Mouse (Mus musculus) frontal cortex, adult (tissue): ENCODE data around the gene Higd1c.
A peak's percentile ranks its signal among the peaks of the same experiment; 100 is the strongest.
"Not testable (repeated sequence)": the region's sequence is repeated elsewhere in the genome, so short reads cannot be mapped to it uniquely, and the experiment has no call there.

Source experiments
- ATAC-seq: cut with Nextera tagmentation; 2 replicates; pipeline ENCODE4 v1.9.2; 2017; ENCODE audit warnings: mild to moderate bottlenecking, moderate library complexity, mixed read lengths; ENCODE audit not compliant: low TSS enrichment

Higd1c gene

DNA sequence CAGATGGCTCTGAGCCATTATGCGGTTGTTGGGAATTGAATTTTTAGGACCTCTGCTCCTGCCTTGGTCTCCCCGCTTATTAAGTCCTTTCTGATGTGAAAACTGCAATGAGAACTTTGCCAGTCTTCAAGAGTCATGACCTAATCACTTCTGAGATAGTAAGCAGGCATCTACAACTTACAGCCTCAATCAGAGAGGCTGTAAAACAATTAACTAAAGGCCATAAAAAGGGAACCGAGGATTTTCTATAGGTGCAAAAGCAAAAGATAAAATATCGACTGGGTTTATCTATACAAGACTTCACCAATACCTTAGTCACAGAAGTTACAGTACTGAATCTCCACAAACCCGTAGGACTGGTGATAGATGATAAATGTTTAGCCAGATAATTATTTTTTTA lies 8.5 kb upstream of the Higd1c start:
- ATAC-seq, result no peak

DNA sequence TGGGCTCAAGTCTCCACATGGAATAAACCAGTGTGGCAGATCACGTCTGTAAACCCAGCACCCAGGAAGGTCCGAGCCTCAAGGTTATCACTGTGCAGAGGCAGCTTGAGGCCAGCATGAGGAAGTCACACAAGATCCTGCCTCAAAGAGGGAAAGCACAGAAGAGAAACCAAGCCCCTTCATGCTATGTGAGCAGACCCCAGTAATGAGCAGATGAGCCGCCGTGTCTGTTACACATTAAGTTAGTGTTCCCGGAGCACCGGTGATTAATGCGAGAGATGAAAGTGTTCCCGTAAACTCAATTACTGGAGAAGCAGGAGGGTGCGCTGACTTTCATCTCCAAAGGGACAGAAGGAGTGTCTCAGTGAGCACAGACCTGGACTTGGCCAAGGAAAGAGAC lies 1.6 kb downstream of the Higd1c start:
- ATAC-seq, result not testable (repeated sequence)

DNA sequence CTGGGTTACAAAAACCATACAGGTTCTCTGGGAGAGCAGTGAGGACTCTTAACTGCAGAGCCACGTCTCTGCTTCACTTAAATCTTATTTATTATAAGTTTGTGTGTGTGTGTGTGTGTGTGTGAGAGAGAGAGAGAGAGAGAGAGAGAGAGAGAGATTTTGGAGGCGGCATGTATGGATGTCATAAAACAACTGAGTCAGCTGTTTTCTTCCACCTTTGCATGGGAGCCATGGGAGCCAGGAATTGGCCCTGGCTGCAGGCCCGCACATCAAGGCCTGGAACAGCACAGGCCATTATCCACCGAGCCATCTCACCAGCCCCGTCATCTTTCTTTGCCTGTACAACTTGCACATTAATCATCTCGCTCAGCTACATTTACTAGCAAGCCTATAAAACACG lies 2.8 kb downstream of the Higd1c start:
- ATAC-seq, result no peak

DNA sequence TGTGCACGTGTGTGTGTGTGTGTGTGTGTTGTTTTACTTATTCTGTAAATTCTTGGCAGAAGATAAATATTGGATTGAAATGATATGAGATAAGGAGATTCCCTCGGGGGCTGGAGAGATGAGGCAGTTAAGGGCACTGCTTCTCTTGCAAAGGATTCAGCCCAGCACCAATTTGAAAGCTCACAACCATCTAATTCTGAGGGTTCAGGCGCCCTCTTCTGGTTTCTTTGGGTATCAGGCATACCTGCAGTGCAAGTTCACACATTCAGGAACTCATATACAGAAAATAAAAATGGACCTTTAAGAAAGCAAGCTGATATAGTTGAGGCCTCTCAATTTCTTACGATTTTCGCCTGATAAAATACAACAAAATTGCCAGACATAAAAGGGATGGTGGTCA lies 10.7 kb downstream of the Higd1c start:
- ATAC-seq, result peak; percentile 65

DNA sequence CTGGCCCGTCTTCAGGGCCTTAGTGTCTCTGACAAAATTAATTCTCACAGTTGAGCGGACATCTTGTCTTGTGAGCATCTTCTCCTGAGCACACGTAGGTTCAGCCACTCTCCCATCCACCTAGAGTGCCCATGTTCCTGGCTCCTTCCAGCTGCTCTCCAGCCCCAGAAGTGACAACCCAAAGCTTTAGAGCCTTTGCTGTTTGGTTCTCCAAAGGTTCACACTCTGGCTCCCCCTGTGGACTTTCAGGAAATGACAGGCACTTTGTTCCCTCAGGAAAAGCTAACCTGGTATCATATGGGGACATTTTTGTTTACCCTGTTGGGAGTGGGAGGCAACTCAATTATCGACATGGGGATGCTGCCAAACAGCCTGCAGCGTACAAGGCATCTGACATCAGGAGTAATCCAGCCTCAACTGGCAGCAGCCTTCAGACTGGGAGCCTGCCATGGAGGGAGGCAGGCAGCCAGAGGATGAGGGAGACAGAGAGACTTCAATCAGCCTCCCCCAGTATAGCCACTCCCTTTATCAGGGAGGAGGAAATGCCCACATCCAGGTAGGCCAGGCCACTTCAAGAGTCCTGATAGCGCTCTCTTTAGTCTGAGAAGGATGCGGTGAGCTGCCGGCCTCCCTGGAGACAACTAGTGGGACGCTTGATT lies 13.6 kb downstream of the Higd1c start:
- ATAC-seq, result peak; percentile 73; the same call in 1 of the 2 replicates

DNA sequence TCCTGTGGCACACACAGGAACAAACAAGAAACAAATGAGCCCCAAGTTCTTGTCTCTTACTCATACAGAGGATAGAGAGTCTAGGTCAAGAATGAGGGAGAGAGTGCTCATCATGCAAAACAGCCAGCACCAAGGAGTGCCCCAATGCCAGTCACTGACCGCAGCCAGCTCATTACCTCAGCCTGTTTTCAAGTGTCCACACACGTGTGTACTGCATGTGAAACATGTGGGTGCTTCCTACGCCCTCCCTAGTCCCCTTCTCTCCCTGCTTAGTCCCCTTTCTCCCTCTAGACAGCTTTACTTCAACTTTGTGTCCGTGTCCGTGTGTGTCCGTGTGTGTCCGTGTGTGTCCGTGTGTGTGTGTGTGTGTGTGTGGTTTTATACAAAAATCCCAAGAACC lies 15.3 kb downstream of the Higd1c start:
- no peak for ATAC-seq

DNA sequence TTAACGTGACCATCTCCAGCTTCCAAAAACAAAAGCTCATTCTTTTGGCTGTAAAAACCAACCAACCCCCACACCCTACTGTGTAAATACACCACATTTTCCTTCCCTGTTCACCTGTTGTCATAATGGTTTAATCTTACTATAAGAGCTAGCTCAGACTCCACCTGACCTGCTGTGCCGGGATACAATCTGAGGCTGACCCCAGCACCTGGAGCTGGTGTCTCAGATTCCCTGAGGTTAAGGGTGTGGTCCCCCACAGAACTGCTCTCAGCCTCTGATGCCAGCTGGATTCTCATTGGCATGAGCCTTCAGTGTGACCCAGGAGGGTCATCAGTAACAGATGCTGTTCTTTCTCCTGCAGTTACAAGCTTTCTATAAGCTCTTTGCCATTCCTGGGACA lies 15.8 kb downstream of the Higd1c start:
- ATAC-seq, result no peak

DNA sequence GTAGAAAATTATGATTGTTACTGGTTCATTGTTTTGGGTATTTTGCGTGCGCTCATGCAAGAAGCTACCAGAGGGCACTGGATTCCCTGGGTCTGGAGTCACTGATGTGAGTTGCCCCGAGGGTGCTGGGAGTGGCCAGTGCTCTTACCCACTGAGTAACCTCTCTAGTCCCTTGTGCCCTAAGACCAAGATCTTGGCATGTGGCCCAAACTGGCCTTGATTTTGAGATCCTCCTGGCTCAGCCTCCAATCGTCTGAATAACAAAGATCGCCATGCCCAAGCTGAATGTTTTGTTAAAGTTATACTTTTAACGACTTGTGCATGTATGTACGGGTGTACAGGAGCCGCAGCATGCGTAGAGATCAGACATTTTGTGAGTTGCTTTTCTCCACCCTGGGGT lies 21.4 kb downstream of the Higd1c start:
- ATAC-seq, result no peak

DNA sequence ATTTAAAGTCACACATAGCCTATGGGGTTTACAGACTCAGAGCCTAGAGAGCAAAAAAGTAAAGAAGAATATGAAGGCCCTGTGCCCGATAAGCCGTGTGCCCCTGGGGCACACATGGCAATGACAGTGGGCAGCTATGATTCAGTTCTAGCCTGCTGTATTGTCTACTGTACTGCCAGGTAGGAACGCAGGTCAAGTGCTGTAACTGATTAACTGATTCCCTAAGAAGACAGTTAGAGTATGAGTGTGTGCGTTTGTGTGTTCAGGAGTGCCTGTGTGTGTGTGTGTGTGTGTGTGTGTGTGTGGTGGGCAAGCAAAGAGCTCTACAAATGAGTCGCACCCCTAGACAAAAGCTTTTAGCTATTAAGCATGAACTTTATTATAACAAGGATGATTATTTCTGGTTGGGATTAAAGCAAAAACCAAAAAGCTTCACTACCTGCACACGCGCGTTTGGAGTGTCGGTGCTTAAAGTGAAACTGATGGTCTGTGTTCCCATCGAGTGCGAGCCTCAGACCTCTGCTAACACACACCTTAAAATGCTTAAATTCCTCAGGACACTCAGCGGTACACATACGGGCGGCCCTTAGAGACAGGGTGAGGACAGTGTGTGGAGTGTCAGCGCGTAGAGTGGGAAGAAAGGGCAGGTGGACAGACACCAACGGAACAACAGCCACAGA lies 23.3 kb downstream of the Higd1c start:
- no peak for ATAC-seq

DNA sequence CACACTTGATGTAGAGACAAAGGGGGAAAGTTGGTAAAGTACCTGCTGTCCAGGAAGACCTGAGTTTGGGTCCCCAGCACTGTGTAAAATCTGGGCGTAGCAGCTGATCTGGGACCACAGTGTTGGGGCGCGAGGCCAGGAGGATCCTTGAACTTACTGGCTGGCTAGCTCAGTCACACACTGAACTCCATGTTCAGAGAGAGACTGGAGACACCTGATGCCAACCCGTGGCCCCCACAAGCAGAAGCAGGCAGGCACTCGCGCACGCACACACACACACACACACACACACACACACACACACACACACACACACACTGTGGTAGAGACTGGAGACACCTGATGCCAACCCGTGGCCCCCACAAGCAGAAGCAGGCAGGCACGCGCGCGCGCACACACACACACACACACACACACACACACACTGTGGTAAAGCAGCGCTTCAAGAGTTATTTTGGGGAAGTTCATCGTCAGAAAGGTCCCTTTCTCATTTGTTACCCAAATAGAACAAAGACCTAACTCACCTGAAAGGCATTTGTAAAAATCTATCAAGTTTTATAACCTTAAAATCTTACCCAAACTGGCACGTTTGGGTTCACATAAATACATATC lies 24.0 kb downstream of the Higd1c start:
- no peak for ATAC-seq

DNA sequence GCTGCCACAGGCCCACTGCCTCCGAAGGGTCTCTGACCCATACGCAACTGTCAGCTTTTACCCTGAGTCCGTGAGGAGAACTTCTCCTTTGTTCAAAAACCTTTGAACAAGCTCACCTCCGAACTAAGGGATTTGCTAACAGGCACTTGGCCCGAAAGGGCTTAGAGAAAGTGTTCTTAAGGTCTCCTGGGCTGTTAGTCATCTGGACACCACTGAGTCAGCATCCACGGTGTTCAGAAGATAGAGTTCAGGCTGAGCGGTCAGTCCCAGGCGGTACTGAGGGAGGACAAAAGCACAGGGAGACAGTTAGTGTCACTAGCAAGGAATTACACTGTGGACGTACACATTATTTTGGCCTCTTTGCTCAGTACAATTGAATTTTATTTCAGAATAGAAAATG lies 24.5 kb downstream of the Higd1c start:
- ATAC-seq, result no peak

DNA sequence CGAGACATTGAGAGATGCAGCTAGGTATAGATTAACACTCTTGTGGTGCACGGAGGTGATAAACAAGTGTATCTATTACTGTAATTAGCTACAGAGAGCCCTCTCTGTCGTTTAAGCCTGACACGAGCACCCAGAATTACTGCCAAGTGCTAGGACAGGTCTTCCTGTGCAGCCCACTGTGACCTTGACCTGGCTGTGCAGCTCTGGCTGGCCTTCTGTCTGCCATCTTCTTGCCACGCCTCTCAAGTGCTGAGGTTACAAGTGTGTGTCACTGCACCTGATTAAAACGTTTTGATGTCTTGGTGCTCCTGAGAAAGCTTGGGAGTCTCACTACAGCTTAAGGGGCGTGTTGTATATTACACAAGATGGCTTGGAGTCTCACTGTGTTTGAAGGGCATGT lies 26.7 kb downstream of the Higd1c start:
- ATAC-seq, result no peak

DNA sequence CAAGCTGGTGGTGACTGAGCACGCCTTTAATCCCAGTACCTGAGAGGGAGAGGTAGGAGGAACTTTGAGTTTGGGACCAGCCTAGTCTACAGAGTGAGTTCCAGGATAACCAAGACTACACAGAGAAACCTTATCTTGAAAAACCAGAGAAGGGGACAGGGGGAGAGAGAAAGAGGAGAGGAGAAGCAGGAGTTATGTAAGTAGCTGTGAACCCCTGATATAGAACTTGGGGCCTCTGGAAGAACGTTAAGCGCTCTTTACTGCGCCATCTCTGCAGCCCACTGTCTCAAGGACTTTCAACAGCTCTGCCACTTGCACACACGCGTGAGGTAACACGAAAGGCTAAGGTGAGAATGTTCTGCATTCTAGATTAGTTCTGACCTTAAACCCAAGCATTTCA lies 27.3 kb downstream of the Higd1c start:
- ATAC-seq, result no peak

DNA sequence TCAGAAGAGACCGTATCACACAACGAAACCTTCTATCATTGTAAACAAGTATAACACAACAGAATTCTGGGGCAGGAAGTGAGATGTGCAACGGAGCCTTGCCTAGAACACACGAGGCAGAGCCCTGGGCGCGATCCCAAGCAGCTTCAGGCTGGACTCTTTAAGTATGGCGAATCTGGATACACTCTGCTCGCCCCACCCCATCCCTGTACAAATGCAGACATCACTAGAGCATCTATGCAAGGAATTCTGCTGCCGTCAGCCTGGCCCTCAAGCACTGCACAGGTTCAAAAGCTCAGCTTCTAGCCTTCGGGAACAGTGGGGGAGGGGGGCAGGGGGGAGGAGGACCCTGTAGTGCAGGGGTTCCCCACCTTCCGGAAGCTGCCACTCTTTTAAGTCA lies 28.7 kb downstream of the Higd1c start:
- ATAC-seq, result no peak

DNA sequence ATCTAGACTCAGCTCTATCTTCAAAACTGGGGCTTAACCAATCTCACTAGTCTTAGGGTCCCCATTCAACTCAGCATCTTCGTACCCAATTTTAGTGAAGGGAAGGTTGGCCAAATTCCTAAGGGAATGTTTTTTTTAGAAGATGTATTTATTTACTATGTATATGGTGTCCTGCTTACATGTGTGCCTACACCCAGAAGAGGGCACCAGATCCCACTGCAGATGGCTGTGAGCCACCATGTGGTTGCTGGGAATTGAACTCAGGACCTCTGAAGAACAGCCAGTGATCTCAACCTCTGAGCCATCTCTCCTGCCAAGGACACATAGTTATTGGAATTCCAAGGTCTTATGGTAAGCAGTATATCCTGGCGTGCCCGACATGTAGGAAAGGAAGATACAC lies 31.2 kb downstream of the Higd1c start:
- no peak for ATAC-seq

DNA sequence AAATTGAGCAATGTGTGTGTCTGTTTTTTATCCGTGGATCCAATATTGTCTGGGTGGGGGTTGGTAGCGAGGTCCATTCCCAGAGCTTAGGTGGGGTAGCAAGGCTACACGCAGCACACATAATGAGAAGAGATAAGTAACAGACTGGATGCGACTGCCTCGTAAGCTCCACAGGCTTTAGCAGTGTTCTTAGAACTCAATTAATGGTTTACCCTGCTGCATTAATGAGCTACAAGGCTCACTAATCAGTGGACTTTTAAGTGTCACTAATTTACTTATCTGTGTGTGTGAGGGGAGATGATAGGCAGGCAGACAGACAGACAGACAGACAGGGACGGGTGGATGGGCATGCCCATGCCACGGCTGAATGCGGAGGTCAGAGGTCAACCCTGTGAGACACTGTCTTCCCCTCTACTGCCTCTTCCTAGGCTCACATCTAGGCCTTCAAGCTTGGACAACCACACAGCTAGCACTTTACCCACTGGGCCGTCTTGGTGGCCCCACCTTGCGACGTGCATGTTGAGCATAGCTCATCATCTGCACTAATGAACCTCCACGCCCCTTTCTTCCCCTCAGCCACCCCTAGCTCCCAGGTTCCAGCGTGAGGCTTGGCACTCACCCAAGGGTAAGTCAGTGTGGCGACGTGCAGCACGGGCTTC lies 36.4 kb downstream of the Higd1c start:
- no peak for ATAC-seq

DNA sequence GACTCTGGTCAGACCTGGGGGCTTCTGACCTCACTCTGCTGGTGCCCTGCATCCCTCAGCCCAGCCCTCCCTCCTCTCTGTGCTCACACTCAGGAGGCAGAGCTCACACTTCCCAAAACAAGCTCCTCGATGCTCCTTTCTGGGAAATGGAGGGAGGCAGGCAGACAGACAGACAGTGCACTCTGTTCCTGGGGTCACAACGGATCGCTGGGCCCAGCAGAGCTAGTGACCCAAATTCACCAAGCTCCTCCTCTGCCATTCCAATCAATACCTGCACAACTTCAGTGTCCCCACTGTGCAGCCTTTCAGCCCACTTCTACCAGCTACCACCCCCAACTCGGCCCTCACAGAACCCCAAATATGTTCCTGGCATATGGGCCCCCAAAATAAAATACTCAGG lies 37.5 kb downstream of the Higd1c start:
- no peak for ATAC-seq

DNA sequence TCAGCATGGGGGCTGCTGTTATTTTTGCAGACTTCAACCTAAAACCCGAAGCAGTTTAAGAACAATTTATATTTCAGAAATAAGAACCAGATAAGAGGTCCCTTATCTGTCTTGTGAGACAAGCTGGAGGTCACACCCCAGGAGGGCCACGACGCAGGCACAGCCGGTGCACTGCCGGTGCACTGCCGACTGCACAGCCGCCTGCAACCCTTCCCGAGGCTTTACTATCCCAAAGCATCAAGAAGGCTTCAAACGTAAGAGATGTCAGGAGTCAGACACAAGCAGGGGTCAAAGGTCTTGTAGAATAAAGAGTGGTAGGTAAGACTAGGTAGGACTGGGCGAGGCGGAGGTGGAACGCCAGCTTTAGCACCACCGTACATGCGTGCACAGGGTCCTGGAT lies 38.0 kb downstream of the Higd1c start:
- ATAC-seq, result no peak

DNA sequence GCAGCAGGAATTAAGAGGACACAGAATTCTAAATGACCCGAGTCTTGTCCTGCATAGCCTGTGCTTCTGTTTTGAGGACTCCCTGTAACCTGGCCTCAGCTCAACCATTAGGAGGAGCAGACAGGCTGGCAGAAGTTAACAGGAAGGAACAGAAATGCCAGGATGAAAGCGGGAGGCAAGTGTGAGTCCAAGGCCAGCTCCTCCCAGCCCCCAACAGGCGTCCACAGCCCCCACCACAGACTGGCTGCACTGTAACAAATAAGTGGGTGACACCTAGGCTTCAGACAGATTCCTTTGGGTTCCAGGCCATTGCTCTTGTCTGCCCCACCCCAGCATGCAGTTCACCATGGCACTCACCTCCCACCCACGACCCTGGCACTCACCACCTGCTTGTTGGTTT lies 38.5 kb downstream of the Higd1c start:
- ATAC-seq, result no peak

DNA sequence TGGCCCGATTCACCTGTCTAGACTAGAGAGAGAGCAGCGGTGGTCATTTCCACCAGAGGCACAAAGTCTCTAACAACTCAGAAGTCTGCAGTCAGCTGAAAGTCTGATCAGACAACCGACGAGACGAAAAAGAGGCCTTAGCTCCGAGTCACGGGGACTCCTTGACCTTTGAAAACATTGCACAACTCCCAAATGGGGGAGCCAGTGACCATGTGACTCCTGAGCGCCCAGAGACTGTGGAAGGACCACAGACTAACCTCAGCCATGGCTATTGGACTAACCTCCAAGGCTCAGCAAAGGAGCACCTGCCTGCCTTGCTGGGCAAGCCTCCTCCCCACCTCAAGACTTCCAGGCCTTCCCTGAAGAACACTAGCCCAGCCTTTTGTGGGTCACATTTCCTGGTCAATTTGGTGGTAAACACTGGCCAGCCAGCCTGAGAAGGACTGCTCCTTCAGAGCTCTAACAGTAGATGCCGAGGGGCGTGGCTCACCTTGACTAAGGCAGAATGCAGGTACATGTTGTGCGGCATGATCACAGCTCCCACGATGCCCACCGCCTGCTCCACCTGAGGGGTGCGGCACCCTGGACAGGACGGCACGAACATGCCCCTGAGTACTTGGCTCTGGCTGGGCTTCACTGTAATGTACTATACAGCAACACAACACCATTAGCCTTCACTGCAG lies 39.1 kb downstream of the Higd1c start:
- ATAC-seq, result no peak

DNA sequence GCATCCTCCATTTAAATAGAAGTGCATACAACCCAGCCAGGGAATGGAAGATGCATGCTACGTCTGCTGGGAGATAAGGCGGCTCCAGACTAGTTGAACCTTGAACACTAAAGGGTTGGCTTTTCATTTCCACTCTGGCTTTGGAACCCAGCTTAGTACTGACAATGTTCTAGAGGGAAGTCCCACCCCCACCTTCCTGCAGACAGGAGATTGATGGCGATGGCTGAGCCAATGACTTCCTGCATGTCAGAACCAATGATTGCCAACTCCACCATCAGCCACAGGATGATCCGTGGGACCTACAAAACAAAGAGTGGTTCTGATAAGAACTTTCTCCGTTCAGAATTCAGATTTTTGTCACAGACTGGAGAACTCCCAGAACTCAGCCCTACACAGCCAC lies 41.7 kb downstream of the Higd1c start:
- ATAC-seq, result no peak

DNA sequence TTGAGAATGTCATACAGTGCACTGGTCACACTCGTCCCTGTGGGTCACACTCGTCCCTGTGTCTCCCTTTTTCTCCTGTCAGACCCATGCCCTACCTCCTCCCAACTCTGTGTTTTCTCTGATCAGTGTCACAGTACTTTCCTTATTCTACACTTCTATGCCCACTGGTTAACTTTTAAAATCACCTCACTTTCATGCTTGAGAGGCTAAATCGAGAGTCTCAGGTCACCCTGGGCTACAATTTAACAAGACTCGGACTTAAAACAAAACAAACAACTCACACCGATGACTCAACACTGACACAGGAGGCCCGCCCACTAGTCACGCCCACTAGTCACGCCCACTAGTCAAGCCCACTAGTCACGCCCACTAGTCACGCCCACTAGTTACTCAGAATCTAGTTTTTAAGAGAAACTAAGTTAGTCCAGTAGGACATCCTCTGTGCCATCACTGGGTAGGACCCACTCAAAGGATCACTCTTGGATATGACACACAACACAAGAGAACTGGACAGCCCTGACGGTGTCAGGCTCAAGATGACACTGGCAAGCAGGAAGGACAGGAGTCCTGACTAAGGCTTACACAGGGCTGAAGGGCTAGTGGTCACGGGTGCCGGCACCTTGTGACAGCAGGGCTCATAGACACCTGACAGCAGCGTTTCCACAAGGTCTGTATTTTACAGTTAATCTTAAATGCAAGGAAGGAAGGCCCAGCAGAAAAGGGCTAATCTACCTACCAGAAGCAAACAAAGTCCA lies 46.8 kb downstream of the Higd1c start:
- ATAC-seq, result no peak
